Mouse (Mus musculus) cerebellum, adult 2 months (tissue): Measurements from ENCODE around the gene Bcan.

Experiments used
- CTCF ChIP-seq: fragments of 200-500 bp; IDR thresholded peaks from 2 replicates; pipeline ENCODE4 v1.5.1; 2011; ENCODE audit warnings: low read depth, mild to moderate bottlenecking, control low read depth, low read length, moderate library complexity, borderline replicate concordance; ENCODE audit not compliant: insufficient read depth
- POLR2A ChIP-seq: fragments of 200-500 bp; IDR thresholded peaks from 2 replicates; pipeline ENCODE4 v1.6.1; 2011; ENCODE audit warnings: low read length, control low read depth, borderline replicate concordance; ENCODE audit not compliant: insufficient read depth

DNA sequence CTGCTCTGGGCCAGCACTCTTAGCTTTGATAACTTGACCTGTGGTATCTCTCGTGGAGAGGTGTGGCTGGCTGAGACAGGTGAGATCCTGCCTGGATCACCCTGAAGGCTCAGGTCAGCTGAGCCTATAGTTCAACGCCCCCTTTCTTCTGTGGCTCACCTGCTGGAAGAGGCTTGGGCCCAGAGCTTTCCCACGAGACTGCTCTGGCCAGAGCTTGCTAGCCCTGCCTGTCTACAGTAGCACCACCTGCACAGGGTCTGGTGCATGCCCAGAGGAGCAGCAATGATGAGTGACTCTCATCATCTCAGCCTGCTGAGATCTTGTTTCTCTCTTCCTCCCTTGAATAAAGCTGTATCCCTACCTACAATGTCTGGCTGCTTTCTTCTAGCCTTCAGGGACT is 19.9 kb downstream of the Bcan start:
- TF ChIP-seq CTCF = no peak
- TF ChIP-seq POLR2A = no peak
